Mouse (Mus musculus) testis, adult 2 months (tissue): ENCODE results near the gene Hat1. TPM values are rescaled to one million over a fixed set of nuclear protein-coding genes. Genes with fewer than 3 reads are reported as not detected.

Experiments
- H3K27ac ChIP-seq: fragments of 200-500 bp; 2 replicates; pipeline ENCODE4 v1.5.1; 2012; ENCODE audit warnings: low read depth, low read length; ENCODE audit not compliant: control insufficient read depth, insufficient read depth
- H3K27me3 ChIP-seq: fragments of 200-500 bp; 2 replicates; pipeline ENCODE4 v1.6.1; 2012; ENCODE audit warnings: mild to moderate bottlenecking, low read length, moderate library complexity; ENCODE audit not compliant: control insufficient read depth, insufficient read depth
- H3K36me3 ChIP-seq: fragments of 200-500 bp; 2 replicates; pipeline ENCODE4 v1.6.1; 2012; ENCODE audit warnings: mild to moderate bottlenecking, low read length; ENCODE audit not compliant: control insufficient read depth, insufficient read depth
- H3K4me1 ChIP-seq: fragments of 200-500 bp; 2 replicates; pipeline ENCODE4 v1.6.1; 2012; ENCODE audit warnings: low read length; ENCODE audit not compliant: control insufficient read depth, insufficient read depth
- H3K4me3 ChIP-seq: fragments of 200-500 bp; 2 replicates; pipeline ENCODE4 v1.5.1; 2012; ENCODE audit warnings: low read depth, mild to moderate bottlenecking, low read length, moderate library complexity, mixed read lengths; ENCODE audit not compliant: control insufficient read depth
- CTCF ChIP-seq: fragments of 200-500 bp; IDR thresholded peaks from 2 replicates; pipeline ENCODE4 v1.5.1; 2012; ENCODE audit warnings: low read depth, mild to moderate bottlenecking, inconsistent platforms, low read length, moderate library complexity; ENCODE audit not compliant: control insufficient read depth, insufficient read depth, insufficient replicate concordance
- POLR2A ChIP-seq: fragments of 200-500 bp; IDR thresholded peaks from 2 replicates; pipeline ENCODE4 v1.6.1; 2012; ENCODE audit warnings: low read depth, mild to moderate bottlenecking, inconsistent platforms, low read length, moderate library complexity; ENCODE audit not compliant: control insufficient read depth
- polyA plus RNA-seq: library from polyadenylated mRNA; depleted of rRNA; stranded (reverse); fragments of >200 nt; gene quantifications from 2 replicates; pipeline ENCODE4 v1.2.3, GENCODE M21; 2012

The Hat1 gene
- polyA plus RNA-seq, 1 experiment, result 20.1 TPM

DNA sequence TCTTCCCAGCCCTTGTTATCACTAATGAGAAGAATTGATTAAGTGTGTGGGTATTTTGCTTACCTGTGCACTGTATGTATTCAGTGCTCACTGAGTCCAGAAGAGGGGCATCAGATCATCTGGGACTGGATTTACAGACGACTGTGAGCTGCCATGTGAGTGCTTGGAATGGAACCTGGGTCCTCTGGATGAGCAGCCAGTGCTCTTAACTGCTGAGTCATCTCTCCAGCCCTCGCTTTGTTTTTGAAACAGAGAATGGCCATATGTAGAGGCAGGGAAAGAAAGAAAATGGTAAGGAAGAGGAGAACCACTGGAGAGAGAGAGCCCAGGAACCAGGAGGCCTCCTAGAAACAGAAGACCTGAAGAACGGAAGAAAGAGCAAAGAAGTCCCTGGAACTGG lies 73.8 kb downstream of the Hat1 start:
- no peak for TF ChIP-seq POLR2A
- no peak for TF ChIP-seq CTCF
- no peak overlapping the region for H3K27ac ChIP-seq
- H3K4me1 ChIP-seq, result no peaks in the 10 kb centered on the region; the same call in 1 of the 2 replicates
- H3K27me3 ChIP-seq, result no peaks in the 10 kb centered on the region
- no peak overlapping the region for H3K4me3 ChIP-seq
- no peaks in the 10 kb centered on the region for H3K36me3 ChIP-seq

DNA sequence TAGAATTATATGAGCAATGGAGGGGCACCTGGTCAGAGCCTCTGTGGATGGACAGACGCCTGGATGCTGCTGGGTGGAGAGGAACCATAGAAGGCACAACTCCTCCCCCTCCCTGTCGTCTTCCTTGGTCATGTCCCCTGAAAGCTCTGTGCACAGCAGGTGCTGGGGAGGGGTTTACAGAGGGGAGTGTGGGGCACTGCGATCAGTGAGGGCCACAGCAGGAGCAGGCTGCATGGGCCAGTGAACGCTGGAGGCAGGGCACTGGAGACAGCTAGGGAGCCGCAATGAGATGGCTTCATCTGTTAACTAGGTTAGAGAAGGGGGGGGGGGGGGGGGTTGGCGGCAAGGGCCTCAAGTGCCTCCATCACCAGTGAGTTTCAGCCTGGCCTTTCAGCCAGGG lies 77.3 kb downstream of the Hat1 start:
- TF ChIP-seq CTCF (no peak), POLR2A (no peak)
- Histone ChIP-seq H3K4me3 (no peak overlapping the region), H3K27me3 (no peaks in the 10 kb centered on the region), H3K27ac (no peak overlapping the region), H3K36me3 (no peaks in the 10 kb centered on the region), H3K4me1 (no peaks in the 10 kb centered on the region; the same call in 1 of the 2 replicates)

DNA sequence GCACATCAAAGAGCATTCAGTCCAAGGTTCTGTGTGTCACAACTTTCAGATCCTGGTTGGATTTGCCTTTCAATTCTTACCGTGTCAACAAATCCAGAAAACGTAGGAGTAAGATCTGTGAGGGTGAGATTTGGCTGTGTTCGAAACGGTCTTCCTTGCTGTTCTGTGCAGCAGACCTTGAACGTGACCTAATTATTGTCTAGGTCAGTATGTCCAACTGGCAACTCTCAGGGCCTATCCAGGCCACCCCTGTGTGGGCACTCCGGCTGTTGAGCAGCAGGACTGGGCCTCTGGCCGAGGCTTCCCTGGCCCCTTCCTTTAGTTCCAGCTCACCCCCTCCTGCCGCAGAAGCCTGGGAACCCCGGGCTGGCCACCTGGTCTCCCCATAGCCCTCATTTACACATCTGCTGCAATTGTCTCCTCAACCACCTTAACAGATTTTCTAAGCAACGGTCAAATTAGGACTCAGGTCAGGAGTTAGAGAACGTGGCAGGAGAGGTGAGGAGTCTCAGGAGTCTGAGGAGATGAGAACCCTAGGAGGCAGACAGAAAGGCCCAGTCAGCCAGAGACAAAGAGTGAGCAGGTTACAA lies 78.2 kb downstream of the Hat1 start:
- Histone ChIP-seq H3K4me1 (no peaks in the 10 kb centered on the region; the same call in 1 of the 2 replicates), H3K27me3 (no peaks in the 10 kb centered on the region), H3K27ac (no peak overlapping the region), H3K4me3 (no peak overlapping the region), H3K36me3 (no peaks in the 10 kb centered on the region)
- no peak for TF ChIP-seq CTCF
- TF ChIP-seq POLR2A, result no peak

DNA sequence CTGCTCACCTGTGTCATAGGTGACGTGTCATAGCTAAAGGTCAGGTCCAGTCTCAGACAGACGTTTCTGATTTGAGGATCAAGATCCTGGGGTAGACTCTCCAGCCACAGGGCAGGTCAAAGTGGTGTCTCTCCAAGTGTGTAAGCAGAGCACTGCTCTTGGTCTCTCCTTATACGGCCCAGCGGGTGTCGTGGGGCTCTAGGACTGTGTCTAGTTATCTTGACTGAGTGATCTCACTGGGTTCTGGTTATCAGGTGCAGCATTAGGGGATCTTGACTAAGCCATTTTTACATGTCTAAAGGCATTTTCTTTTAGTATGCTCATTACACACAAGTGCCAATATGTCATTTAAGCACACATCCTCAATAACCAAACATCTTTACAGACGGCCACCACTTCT lies 82.3 kb downstream of the Hat1 start:
- Histone ChIP-seq H3K27me3 (no peaks in the 10 kb centered on the region), H3K4me3 (no peak overlapping the region), H3K4me1 (peaks cover 2% of the 10 kb centered on the region; the same call in 1 of the 2 replicates), H3K27ac (no peak overlapping the region), H3K36me3 (no peaks in the 10 kb centered on the region)
- no peak for TF ChIP-seq POLR2A
- TF ChIP-seq CTCF, result no peak

DNA sequence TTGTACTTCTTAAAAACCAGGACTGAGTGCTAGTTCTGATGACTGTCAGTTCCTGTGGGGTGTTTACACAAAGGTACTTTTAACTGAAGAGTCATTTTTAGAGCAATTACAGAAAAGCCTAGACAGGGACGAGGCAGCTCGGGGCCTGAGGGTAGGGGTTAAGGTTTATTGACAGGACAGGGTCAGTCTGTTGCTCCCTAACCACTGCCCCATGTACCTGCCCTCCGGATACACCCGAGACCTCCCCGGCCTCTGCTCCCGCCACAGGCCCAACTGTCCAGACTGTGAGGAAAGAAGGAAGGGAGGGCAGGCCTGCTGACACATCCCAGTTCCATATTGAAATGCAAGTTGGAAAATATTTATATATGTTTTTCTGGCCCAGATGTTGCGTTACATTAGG lies 85.1 kb downstream of the Hat1 start:
- H3K36me3 ChIP-seq, result no peaks in the 10 kb centered on the region
- TF ChIP-seq POLR2A (no peak), CTCF (no peak)
- 0 out of 2 replicates have a peak, but pooled peaks cover 2% of the 10 kb centered on the region for H3K4me1 ChIP-seq
- no peaks in the 10 kb centered on the region for H3K27me3 ChIP-seq
- no peak overlapping the region for H3K4me3 ChIP-seq
- no peak overlapping the region for H3K27ac ChIP-seq

DNA sequence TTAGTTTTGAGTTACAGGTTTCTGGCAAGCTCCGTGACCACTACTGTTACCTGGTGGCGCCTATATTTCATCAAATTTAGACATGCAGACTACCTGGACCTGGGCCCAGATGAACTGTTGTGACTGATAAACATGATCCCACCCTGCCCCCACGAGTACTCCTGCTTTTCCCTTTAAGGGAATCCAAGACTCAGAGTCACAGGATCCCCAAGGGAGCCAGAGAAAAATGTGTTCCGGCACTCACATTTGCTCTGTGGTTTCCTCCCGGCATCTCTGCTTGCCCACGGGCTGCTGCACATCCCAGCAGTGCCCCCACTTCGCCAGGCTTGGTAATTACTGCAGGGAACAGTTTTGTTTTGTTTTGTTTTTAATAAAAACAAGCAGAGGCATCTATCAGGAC lies 85.6 kb downstream of the Hat1 start:
- 0 out of 2 replicates have a peak, but pooled peaks cover 2% of the 10 kb centered on the region for H3K4me1 ChIP-seq
- H3K36me3 ChIP-seq, result no peaks in the 10 kb centered on the region
- TF ChIP-seq CTCF (no peak), POLR2A (no peak)
- no peaks in the 10 kb centered on the region for H3K27me3 ChIP-seq
- H3K27ac ChIP-seq, result no peak overlapping the region
- H3K4me3 ChIP-seq, result no peak overlapping the region

DNA sequence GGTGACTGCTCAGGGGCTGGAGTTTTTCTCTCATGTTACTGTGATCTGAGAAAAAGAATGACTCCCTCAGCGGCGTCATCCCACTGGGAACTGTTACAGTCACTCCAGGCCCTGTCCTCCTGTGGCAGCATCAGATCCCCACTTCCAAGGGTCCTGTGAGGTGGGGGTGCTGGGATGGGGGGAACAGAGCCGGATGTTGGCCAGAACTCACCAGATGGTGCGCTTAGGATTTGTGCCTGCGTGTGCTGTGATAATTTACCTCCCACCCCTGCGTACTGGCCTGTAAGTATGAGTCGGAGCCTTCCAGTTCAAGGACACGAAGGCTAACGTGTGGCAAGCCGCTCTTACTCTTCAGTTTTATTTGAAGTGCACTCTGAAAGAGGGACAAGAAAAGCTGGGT lies 86.6 kb downstream of the Hat1 start:
- H3K27me3 ChIP-seq, result no peaks in the 10 kb centered on the region
- H3K27ac ChIP-seq, result no peak overlapping the region
- TF ChIP-seq POLR2A (no peak), CTCF (no peak)
- H3K4me3 ChIP-seq, result no peak overlapping the region
- no peaks in the 10 kb centered on the region for H3K36me3 ChIP-seq
- peaks cover 7% of the 10 kb centered on the region for H3K4me1 ChIP-seq

DNA sequence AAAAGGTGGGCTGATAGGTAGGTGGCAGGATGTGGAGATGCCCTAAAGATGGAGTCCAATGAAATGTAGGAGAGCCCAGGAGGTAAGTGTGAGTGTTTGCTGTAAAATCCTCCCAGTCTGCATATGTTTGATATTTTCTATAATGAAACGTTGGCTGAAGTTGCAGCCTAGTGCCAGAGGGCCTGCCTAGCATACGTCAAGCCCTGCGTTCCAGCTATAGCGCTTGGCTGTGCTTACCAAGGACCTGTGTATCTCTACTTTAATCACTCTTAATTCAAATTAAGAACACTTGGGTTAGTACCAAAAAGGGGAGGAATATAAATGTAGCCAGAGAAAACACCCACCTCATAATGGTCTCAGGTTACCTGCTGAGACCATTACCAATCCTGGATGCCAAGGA lies 87.0 kb downstream of the Hat1 start:
- TF ChIP-seq CTCF (no peak), POLR2A (no peak)
- Histone ChIP-seq H3K27me3 (no peaks in the 10 kb centered on the region), H3K4me1 (peaks cover 7% of the 10 kb centered on the region), H3K4me3 (no peak overlapping the region), H3K36me3 (no peaks in the 10 kb centered on the region), H3K27ac (no peak overlapping the region)
